Mouse (Mus musculus) heart, postnatal 0 days (tissue): ENCODE results near the gene Adamtsl1.

Source experiments
- CTCF ChIP-seq: IDR thresholded peaks from 2 replicates; pipeline ENCODE4 v1.5.1; 2016; ENCODE audit warnings: antibody characterized with exemption, control low read depth, low read depth
- EP300 ChIP-seq: IDR thresholded peaks from 2 replicates; pipeline ENCODE4 v1.6.1; 2016; ENCODE audit warnings: antibody characterized with exemption, low read depth

DNA sequence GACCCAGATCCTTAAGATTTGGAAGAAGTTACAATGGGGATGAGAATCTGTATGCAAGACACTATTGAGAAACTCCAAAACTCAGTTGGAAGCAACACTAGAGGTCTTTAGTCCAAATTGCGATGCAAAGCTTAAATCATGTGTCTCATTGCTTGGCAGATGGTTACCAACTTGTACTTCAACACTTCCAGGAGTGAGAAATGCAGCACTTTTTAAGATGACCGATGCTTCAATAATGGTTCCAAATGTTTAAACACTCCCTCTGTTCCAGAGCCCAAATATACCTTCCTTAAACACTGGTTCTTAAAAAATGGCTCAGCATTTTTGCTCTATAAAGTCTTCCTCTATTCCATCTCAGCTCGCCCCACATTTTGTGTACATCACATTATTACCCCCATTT, 499.7 kb downstream of the Adamtsl1 start:
- TF ChIP-seq CTCF (no peak), EP300 (no peak)
